Mouse (Mus musculus): ENCODE data around the gene Adam15. TPM values are rescaled to one million over a fixed set of nuclear protein-coding genes. Genes with fewer than 3 reads are reported as not detected.

The Adam15 gene
- polyA plus RNA-seq, 1 experiment from 2014 or later: 9.1 TPM

- ATAC-seq: no peak
- H3K4me1 ChIP-seq (ENCODE audit: insufficient read depth): peaks cover 56% of the 10 kb centered on the region
- H3K9ac ChIP-seq (replicated peaks): peak overlapping the region; percentile 82
- H3K36me3 ChIP-seq (replicated peaks; ENCODE audit: insufficient read depth, low read length): 0 out of 2 replicates have a peak, but pooled peaks cover 4% of the 10 kb centered on the region
- TF ChIP-seq EP300 (IDR thresholded peaks at IDR 0.05; ENCODE audit: low read depth): no peak
- DNase-seq: no peak
- peak overlapping the region; percentile 78 for H3K4me3 ChIP-seq (ENCODE audit: low read depth, low read length)
- peak overlapping the region; percentile 100 for H3K4me2 ChIP-seq (ENCODE audit: low read depth, low read length)
- WGBS (ENCODE audit: insufficient replicate concordance): 28% methylated on average over 5 of the region's 5 CpGs
- H3K27ac ChIP-seq (ENCODE audit: low read depth): peak overlapping the region; percentile 99
- H3K9me3 ChIP-seq (ENCODE audit: low read length): no peaks in the 10 kb centered on the region
- H3K27me3 ChIP-seq (ENCODE audit: insufficient read depth, low read length): peaks cover 12% of the 10 kb centered on the region
These were observed 40.3 kb upstream of the Adam15 start for GRCm38 (mm10) chr3:89390111-89390515.

- WGBS (ENCODE audit: insufficient replicate concordance): 31% methylated on average over 6 of the region's 6 CpGs
- ATAC-seq (no peak), DNase-seq (peak; percentile 47)
- peaks cover 12% of the 10 kb centered on the region for H3K27me3 ChIP-seq (ENCODE audit: insufficient read depth, low read length)
- peak overlapping the region; percentile 99 for H3K27ac ChIP-seq (ENCODE audit: low read depth)
- no peak overlapping the region for H3K9ac ChIP-seq (replicated peaks)
- no peaks in the 10 kb centered on the region for H3K9me3 ChIP-seq (ENCODE audit: low read length)
- H3K4me3 ChIP-seq (ENCODE audit: low read depth, low read length): peak overlapping the region; percentile 78; the same call in 1 of the 2 replicates
- H3K4me1 ChIP-seq (ENCODE audit: insufficient read depth): peaks cover 55% of the 10 kb centered on the region
- H3K4me2 ChIP-seq (ENCODE audit: low read depth, low read length): peak overlapping the region; percentile 100
- TF ChIP-seq EP300 (IDR thresholded peaks at IDR 0.05; ENCODE audit: low read depth): no peak
- no peak for TF ChIP-seq CTCF (IDR thresholded peaks at IDR 0.05; ENCODE audit: low read depth)
- H3K36me3 ChIP-seq (replicated peaks; ENCODE audit: insufficient read depth, low read length): 0 out of 2 replicates have a peak, but pooled peaks cover 5% of the 10 kb centered on the region
These were observed 39.3 kb upstream of the Adam15 start for GRCm38 (mm10) chr3:89388901-89389740.

GRCm38 (mm10) chr3:89388134-89388881, 38.5 kb upstream of the Adam15 start:
- TF ChIP-seq EP300 (IDR thresholded peaks at IDR 0.05; ENCODE audit: low read depth) (no peak), CTCF (IDR thresholded peaks at IDR 0.05; ENCODE audit: low read depth) (no peak)
- peak overlapping the region; percentile 60 for H3K4me2 ChIP-seq (ENCODE audit: low read depth, low read length)
- DNase-seq (no peak), ATAC-seq (no peak)
- H3K27ac ChIP-seq (ENCODE audit: low read depth): peak overlapping the region; percentile 99
- H3K4me3 ChIP-seq (ENCODE audit: low read depth, low read length): peak overlapping the region; percentile 36
- H3K4me1 ChIP-seq (ENCODE audit: insufficient read depth): peaks cover 51% of the 10 kb centered on the region
- peak overlapping the region; percentile 34; the same call in 1 of the 2 replicates for H3K9ac ChIP-seq (replicated peaks)
- H3K9me3 ChIP-seq (ENCODE audit: low read length): no peaks in the 10 kb centered on the region
- H3K27me3 ChIP-seq (ENCODE audit: insufficient read depth, low read length): peaks cover 12% of the 10 kb centered on the region
- 57% methylated on average over 11 of the region's 11 CpGs for WGBS (ENCODE audit: insufficient replicate concordance)
- H3K36me3 ChIP-seq (replicated peaks; ENCODE audit: insufficient read depth, low read length): 0 out of 2 replicates have a peak, but pooled peaks cover 5% of the 10 kb centered on the region

GRCm38 (mm10) chr3:89387632-89388031, 37.8 kb upstream of the Adam15 start:
- H3K9me3 ChIP-seq (ENCODE audit: low read length): no peaks in the 10 kb centered on the region
- peaks cover 10% of the 10 kb centered on the region for H3K27me3 ChIP-seq (ENCODE audit: insufficient read depth, low read length)
- 0 out of 2 replicates have a peak, but pooled peaks cover 5% of the 10 kb centered on the region for H3K36me3 ChIP-seq (replicated peaks; ENCODE audit: insufficient read depth, low read length)
- H3K27ac ChIP-seq (ENCODE audit: low read depth): peak overlapping the region; percentile 99
- peak overlapping the region; percentile 40 for H3K9ac ChIP-seq (replicated peaks)
- H3K4me2 ChIP-seq (ENCODE audit: low read depth, low read length): peak overlapping the region; percentile 60
- ATAC-seq: no peak
- 59% methylated on average over 11 of the region's 11 CpGs for WGBS (ENCODE audit: insufficient replicate concordance)
- DNase-seq: no peak
- TF ChIP-seq EP300 (IDR thresholded peaks at IDR 0.05; ENCODE audit: low read depth) (no peak), CTCF (IDR thresholded peaks at IDR 0.05; ENCODE audit: low read depth) (peak; percentile 17; the same call in 1 of the 2 replicates)
- peaks cover 51% of the 10 kb centered on the region for H3K4me1 ChIP-seq (ENCODE audit: insufficient read depth)
- H3K4me3 ChIP-seq (ENCODE audit: low read depth, low read length): peak overlapping the region; percentile 36

GRCm38 (mm10) chr3:89386438-89387420, 36.9 kb upstream of the Adam15 start:
- no peak for ATAC-seq
- 65% methylated on average over 15 of the region's 17 CpGs for WGBS (ENCODE audit: insufficient replicate concordance)
- Histone ChIP-seq H3K9ac (replicated peaks) (peak overlapping the region; percentile 38), H3K27ac (ENCODE audit: low read depth) (peak overlapping the region; percentile 99; the same call in 1 of the 2 replicates), H3K4me1 (ENCODE audit: insufficient read depth) (peaks cover 49% of the 10 kb centered on the region), H3K4me3 (ENCODE audit: low read depth, low read length) (peak overlapping the region; percentile 36), H3K27me3 (ENCODE audit: insufficient read depth, low read length) (peaks cover 1% of the 10 kb centered on the region), H3K36me3 (replicated peaks; ENCODE audit: insufficient read depth, low read length) (peaks cover 5% of the 10 kb centered on the region; the same call in 1 of the 2 replicates), H3K9me3 (ENCODE audit: low read length) (no peaks in the 10 kb centered on the region), H3K4me2 (ENCODE audit: low read depth, low read length) (peak overlapping the region; percentile 60)
- DNase-seq: no peak
- TF ChIP-seq CTCF (IDR thresholded peaks at IDR 0.05; ENCODE audit: low read depth) (no peak), EP300 (IDR thresholded peaks at IDR 0.05; ENCODE audit: low read depth) (no peak)

Data from liver, postnatal 0 days (tissue).